Mouse (Mus musculus): ENCODE measurements around the gene Ccl6.

The Ccl6 gene

DNA sequence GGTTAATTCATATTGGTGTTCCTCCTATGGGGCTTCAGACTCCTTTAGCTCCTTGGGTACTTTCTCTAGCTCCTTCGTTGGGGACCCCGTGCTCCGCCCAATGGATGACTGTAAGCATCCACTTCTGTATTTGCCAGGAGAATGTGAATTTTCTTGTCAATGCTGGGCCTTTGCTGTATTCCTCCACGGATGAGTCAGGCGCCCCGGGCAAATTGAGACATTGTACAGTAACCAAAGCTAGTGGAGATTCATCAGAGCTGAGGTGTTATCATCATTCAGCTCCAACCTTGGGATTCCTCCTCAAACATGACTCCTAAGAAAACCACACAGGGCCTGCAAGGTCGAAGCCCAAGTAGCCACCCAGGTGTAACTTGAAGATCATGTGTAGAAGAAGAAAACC is 4.9 kb upstream of the Ccl6 start:
- DNase-seq (ENCODE audit: low spot score in 2 of 2): no peak

- DNase-seq (ENCODE audit: low spot score in 2 of 2): no peak
Measured at GRCm38 (mm10) chr11:83595669-83596455, 3.0 kb upstream of the Ccl6 start.

DNA sequence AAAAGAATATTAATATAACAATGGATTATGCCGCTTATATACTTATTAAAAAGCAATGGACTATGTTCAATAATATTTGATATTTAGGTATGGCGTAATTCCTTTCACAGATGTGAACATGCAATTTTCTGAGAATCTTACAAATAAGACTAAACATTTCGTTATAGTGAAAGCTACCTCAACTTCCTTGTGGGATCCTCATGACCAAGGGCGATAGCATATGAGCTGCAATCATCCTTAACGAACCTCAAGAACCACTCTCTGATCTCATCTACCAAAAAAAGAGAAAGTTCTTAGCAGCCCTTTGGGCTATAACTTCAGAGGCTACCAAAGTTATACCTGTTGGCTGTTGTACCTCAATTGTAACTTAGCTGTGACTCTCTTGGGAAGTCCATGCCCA is 566 bp upstream of the Ccl6 start:
- no peak for DNase-seq (ENCODE audit: low spot score in 2 of 2)

DNA sequence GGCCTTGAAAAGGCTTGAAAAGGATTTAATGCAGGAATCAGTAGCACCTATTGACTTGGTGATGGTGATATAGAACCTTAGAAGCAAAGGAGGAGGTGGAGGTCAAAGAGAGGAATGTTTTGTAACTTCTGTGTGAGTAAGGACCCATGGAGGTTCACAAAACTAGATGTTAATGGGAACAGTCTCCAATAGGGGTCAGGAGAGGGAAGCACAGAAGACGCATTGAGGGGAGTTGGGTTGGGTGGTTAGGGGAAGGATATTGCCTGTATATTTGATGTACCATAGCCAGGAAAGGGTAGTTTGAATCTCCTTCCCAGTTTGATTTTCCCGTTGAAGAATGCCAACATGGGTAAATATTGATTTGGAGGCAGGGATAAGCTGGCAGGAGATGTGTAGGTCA is 8.7 kb downstream of the Ccl6 start:
- DNase-seq (ENCODE audit: low spot score in 2 of 2): no peak

DNA sequence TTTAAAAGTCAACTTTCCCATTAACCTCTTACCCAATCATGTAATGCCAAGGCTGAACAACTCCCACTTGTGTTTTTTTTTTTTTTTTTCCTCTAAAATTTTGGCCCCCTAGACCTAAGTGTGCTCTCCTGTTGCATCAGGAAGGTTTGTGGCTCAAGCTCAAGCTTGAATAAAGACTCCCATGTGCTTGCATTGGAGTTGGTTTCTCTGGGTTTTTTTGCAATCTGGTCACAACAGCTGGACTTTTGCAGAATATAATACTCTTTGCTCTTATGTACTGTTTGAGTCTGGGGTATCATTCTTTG is 9.5 kb downstream of the Ccl6 start:
- DNase-seq (ENCODE audit: low spot score in 2 of 2): no peak

DNA sequence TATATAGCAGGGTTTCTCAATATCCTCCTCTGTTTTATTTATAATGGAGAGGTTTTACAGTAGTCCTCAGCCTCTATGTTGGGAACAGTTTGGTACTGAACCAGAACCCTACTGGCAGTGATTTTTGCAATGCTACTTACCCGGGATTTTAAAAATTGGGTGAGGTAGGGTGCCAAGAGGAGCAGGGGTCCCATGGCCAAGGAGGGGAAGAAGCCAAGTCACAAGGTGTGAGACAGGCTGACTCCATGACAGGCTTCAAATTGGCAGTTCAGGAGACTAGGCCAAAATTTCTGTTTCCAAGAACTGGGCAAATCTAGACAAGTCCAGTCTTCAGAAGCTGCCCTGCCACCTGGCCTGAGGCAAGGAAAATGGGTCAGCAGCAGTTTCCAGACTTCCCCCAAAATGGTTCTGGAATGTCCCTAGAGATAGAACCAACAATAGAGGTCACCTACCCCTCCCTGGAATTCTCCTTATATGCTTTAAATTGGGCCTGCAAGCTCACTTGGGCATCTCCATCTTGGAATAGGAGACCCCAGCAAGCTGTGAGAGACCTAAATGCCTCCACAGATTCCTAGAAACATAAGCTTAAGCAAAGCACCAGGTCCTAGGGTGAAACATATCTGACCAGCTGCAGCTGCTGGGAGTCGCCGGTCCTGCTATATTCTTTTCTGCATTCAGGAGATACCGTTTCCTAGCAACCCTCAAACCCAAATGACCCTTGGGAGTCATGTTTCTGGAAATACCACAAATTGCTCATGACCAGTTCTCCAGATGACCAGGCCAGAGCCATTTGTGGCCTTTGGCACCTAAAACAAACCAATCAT is 10.0 kb downstream of the Ccl6 start:
- no peak for DNase-seq (ENCODE audit: low spot score in 2 of 2)

- no peak for DNase-seq (ENCODE audit: low spot score in 2 of 2)
Measured at GRCm38 (mm10) chr11:83581626-83582610, 11.0 kb downstream of the Ccl6 start.

DNA sequence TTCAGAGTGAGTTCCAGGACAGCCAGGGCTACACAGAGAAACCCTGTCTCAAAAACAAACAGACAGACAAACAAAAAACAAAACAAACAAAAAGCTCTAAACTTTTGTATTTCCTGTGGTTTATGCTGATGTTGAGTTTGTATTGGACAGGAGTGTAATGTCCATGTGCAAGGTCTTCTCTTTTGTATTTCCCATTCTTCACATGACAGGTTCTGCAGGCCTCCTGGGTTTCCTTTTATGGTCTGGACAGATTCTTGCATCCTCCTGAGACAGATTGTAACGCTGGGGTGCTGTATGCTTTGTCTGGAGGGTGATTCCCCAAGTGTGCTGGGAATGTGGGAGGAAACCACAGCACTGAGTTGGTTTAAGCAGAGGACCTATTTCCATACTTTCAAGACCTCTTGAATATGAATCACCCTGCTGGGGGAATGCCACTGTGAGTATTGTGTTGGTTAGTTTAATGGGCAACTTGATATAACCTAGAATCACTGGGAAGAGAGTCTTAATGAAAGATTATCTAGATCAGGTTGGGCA is 12.1 kb downstream of the Ccl6 start:
- DNase-seq (ENCODE audit: low spot score in 2 of 2): no peak

DNA sequence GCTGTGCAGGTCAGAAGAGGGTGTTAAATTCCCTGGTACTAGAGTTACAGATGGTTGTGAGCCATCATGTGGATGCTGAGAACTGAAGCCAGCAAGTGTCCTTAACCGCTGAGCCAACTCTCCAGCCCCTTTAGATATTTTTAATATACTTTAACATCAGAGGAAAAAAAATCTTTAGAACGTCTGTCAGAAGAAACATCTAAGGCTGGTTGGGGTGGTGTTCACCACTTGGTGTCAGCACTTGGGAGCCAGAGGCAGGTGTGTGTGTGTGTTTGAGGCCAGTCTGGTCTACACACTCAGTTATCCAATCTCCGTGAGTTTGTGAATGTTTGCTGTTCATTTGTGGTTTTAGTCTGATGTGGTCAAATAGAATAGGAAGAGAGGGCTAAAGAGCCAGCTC is 13.9 kb downstream of the Ccl6 start:
- DNase-seq (ENCODE audit: low spot score in 2 of 2): peak in 1 of 2 experiments; percentile 44

- no peak for DNase-seq (ENCODE audit: low spot score in 2 of 2)
Measured at GRCm38 (mm10) chr11:83578186-83578760, 14.6 kb downstream of the Ccl6 start, which contains the start of gene Ccl9. Ccl9 (minus strand) TSS chr11:83578636.

DNA sequence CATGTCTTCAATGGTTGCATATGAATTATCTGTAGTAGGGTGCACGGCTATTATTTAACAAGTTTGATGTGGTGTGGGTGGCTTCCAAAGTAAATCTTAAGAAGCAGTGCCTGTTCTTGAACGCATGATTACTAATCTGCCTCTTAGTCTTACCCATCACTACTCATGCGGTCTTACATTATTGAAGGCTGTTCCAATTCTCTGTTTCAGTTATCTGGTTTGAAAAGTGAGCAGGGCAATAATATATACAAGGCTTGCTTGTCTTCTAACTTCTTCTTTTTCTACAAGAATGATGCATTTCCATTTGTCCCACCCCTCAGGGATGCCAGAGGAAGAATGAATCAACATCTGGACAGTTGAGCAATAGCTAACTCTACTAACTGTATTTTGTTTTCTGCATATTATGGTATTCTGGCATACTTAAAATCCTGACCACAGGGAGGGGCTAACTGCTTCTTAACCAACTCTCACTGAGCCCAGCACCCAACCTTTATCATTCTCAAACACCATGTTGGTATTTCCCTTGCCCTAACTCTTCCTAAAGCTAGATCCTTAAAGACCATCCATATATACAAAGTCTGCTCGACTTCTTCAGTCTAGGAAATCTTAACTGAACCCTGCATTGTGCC is 15.8 kb downstream of the Ccl6 start:
- DNase-seq (ENCODE audit: low spot score in 2 of 2): no peak

DNA sequence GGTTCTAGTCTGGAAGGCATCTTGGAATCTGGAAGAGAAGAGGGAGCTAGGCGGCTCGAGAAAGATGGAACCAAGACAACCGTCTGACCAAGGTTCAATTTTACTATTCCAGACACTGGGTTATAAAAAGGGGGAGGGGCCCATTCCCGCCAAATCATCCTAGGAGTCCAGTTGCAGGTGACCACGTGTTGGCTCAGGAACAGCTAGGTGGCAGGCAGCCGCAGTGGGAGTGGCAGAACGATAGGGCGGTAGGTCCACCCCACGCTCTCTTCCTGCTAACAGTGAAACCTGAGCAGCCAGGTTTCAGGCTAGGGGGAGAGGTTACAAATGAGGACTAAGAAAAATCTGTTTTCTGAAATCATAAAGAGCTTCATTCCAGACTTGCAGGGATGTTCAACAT is 20.1 kb downstream of the Ccl6 start:
- DNase-seq (ENCODE audit: low spot score in 2 of 2): no peak

DNA sequence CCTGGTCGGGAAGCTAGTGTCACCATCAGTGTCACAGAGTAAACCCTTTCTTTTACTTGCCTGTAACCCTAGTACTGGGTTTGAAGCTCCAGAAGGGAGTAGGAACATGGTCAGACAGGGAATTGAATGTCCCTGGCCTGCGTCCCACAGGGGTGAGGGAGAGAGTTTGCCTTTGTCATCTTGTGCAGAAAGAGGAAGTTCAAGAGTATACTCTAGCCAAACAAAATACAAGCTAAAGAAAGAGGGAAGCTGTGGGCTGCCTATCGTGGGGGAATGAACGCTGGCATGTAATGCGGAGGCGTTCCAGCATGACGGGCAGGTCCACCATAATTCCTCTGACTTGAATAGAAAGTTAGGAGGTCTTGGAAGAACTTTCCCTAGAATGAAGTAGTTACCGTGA is 20.7 kb downstream of the Ccl6 start:
- no peak for DNase-seq (ENCODE audit: low spot score in 2 of 2)

GRCm38 (mm10) chr11:83570189-83570588 is 22.7 kb downstream of the Ccl6 start:
- no peak for DNase-seq (ENCODE audit: low spot score in 2 of 2)

- peak in 1 of 2 experiments; percentile 61 for DNase-seq (ENCODE audit: low spot score in 2 of 2)
Measured at GRCm38 (mm10) chr11:83569249-83569648, 23.6 kb downstream of the Ccl6 start.

DNA sequence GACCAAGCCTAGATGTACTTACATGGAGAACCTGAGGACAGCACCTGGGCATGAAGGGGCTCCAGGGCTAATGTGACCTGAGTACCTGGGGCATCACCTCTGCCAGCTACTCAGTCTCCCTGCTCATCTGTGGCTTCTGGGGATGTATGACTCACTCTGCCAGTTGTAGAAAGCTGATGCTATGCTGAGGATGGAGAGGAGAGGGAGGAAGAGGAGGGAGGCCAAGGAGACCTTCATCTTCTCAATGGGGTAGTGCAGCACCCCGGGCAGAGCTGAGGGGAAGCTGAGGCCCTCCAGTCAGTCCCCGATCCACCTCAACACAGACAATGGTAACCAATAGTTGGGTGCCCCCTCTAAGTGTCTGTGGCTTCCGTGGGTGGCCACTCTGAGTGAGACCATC is 24.1 kb downstream of the Ccl6 start:
- no peak for DNase-seq (ENCODE audit: low spot score in 2 of 2)

DNA sequence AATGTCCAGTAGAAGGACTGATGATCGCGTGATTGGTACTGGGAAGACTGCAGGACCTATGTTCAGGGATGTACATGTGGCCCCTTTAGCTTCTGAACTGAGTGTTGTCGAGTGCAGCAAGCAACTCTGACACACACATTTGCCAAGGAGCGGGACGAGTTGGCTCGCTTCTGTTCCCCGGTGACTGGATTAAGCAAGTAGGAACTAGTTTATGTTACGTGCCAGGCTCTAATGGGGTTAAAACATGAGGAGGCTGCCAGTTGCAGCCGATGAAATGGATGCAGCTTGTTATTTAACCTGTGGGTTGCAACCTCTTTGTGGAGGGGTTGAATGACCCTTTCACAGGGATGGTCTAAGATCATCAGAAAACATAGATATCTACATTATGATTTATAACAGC is 24.8 kb downstream of the Ccl6 start:
- DNase-seq (ENCODE audit: low spot score in 2 of 2): no peak

- DNase-seq (ENCODE audit: low spot score in 2 of 2): no peak
Measured at GRCm38 (mm10) chr11:83567311-83567710, 25.6 kb downstream of the Ccl6 start.

DNA sequence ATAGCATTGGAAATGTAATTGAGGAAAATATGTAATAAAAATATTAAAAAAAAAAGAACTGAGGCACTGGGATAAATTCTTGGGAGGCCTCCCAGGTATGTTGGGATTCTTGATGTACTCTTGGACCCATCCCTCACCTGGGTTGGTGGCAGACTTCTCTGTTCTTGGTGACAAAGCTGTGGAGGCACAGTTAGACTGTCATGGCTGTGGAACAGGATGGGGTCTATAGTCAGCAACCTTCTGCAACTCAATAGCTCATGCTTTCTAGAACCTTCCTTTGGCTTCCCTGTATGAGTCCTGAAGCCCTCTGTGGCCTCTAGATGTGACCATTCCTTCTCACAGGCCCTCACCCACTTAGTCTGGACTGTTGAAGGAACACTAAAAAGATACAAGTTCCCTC is 26.3 kb downstream of the Ccl6 start:
- no peak for DNase-seq (ENCODE audit: low spot score in 2 of 2)

DNA sequence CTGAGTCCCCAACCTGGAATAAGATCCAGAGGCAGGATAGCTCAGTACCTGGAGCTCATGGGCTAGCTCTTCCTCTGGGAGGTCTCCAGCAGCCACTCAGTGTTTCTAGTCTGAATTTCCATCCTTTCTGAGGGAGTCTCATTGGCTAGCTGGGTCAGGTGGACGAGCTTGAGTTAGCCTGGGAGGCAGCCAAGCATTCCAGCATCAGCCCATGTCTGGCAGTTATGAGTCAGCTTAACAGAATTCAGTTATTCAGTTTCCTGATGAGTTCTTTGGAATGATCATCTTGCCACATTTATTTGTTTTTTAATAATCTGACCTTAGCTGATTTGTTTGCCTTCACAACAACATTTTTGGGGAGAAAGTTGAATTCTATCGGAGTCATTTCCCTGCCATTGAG is 29.1 kb downstream of the Ccl6 start:
- DNase-seq (ENCODE audit: low spot score in 2 of 2): no peak

DNA sequence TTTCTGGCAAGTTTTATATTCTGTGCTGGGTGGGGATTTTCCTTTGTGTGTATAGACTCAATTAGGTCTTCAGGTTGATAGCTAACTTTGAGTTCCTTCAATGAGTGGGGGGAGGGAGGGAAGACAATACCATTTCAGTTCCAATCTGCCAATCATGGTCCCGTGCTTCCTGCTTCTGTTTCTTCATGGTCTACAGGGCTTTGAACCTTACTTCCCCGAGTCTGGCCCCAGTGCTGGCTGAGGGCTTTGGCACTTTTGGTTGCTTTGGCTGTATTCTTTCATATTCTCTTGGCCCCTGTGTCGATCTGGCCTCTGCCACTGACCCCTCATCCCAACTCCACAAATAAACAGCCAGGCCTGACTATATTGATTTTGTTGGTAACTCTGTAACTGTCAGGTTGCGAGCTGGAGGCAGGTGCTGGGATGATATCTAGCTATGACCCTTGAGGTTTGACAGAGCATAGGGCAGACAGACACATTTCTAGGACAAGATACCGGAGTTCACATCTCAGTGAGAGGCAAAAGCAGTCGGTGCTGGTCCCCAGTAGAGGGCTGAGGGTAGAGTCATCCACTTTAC is 30.5 kb downstream of the Ccl6 start:
- DNase-seq (ENCODE audit: low spot score in 2 of 2): no peak

Data from natural killer cell, adult 2 months (primary cell).